Mouse (Mus musculus) embryo, embryonic 10 days (tissue): Measurements from ENCODE around the gene Gm7075.
A peak's percentile ranks its signal among the peaks of the same experiment; 100 is the strongest.
"Not testable (repeated sequence)": the region's sequence is repeated elsewhere in the genome, so short reads cannot be mapped to it uniquely, and the experiment has no call there.

ENCODE experiments used
- DNase-seq: peaks from one replicate; pipeline ENCODE4 v3.0.0-alpha.2; 2015; ENCODE audit warnings: low spot score

Gm7075 gene

DNA sequence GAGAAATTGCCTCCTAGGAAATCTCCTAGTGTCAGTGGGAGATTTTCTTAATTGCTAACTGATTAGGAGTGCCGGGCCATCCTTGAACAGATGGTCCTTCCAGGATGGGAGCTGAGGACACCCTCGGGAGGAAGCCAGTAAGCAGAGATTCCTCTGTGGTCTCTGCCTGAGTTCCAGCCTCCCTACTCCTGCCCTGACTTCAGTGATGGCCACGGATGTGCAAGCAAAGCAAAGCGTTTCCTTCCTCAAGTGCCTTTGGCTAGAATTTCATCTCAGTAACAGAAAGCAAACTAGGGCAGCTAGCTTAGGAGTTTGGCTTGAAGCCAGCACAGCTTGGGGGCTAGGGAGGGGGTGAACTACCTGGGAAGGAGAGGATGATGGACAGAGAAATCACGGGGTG lies 4.5 kb downstream of the Gm7075 start:
- no peak for DNase-seq

DNA sequence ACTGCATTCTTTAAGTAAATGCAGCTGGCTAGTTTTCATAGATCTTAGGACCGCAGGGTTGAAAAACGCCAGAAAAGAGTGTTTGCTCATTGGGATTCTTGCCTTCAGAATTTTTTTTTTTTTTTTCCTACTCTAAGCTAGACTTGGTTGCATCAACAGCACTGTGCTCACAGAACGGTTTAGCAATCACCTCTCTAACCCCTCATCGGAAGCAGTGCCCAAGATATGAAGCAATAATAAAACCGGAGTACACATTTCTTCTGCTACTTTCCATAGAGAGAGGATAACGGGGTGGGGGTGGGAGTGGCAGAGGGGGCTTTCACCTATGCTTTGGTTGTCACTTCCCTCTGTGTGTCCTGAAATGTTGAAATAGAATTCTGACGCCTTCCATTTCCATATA lies 5.7 kb downstream of the Gm7075 start:
- no peak for DNase-seq

DNA sequence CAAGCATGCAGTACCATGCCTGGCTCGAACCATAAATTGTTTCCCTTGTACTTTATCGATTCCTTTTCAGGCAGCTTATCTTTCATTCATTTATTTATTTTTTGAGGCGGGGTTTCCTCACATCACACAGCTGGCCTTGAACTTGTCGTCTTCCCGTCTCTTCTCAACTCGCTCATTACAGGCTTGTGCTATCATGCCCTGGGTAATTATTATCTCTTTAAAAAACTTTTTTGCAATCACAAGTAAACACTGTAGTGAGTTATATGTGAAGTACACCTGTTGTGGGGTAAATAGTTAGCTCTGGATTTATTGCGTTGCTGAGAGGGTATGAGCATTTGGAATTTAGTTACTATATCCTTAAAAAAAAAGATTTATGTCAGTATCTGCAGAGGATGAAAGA lies 6.3 kb downstream of the Gm7075 start:
- DNase-seq: no peak

DNA sequence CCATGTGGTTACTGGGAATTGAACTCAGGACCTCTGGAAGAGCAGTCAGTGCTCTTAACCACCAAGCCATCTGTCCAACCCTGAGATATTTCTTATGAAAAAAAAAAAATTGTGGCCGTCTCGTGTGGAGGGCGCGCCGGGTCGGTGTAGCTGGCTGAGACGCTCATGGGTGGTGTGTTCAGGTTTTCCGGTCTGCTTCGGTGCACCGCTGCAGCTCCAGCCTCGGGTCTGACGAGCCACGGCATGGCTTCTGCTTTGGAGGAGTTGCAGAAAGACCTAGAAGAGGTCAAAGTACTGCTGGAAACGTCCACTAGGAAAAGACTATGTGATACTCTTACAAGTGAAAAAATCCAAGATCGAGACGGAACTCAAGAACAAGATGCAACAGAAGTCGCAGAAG lies 8.8 kb downstream of the Gm7075 start:
- DNase-seq: no peak

DNA sequence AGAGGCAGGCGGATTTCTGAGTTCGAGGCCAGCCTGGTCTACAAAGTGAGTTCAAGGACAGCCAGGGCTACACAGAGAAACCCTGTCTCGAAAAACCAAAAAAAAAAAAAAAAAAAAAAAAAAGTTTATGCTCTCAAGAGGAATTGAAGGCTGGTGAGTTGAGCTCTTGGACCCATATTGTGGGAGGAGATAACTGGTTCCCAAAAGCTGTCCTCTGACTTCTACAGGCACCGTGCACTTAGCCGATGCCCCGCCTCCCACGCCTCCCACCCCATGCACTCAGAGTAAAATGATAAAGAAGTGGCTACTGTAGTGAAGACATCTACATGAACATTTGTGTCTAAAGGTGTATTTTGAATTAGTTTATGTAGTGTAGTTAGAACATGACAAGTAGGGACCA lies 9.9 kb downstream of the Gm7075 start:
- DNase-seq: not testable (repeated sequence)

DNA sequence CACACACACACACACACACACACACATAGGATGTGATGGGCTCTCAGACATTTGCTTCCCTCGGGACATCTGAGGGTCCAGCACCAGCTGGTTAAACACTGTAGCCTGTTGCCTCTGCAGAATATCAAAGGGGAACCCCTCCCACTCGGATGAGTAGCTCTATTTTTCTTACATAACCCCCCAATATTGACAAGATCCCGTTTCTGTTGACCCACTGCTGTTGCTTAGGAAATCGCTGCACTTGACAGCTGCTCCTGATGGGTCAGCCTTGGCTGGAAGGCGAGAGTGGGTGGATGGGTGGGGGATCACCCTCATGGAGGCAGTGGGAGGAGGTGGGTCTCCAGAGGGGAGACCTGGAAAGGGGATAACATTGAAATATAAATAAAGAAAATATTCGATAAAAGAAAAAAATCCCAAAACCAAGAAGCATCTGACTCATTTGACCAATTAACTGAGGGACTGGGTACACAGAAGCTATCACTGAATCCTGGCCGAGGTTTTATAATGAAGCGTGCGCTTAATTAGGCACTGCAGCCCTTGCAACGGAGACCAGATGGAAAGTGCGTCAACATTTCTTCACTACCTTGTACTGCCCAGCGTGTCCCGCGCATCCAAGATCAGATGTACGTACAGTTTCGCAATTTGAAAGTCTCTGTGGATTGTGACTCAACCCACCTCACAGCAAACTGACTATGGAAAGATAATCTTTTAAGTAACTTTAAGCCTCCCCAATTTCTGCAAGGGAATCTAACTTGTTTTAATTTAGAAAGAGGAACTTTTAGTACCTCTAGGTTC lies 11.2 kb downstream of the Gm7075 start:
- DNase-seq: peak; percentile 11

DNA sequence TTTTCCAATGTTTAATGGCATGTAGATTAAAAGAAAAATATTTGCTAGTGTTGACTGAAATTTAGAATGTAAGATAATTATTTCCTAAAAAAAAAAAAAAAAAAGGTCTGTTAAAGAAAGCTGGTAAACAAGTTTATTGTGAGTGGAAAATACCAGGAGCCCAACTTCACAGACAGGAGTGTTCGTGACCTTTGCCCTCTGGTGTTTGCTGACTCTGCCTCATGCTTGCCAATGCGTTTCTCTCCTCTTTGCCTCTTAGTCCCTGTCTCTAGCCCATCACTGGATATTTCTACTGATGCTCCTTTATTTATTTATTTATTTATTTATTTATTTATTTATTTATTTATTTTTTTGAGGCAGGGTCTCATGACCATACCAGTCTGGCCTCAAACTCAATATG lies 18.0 kb downstream of the Gm7075 start:
- DNase-seq: no peak

DNA sequence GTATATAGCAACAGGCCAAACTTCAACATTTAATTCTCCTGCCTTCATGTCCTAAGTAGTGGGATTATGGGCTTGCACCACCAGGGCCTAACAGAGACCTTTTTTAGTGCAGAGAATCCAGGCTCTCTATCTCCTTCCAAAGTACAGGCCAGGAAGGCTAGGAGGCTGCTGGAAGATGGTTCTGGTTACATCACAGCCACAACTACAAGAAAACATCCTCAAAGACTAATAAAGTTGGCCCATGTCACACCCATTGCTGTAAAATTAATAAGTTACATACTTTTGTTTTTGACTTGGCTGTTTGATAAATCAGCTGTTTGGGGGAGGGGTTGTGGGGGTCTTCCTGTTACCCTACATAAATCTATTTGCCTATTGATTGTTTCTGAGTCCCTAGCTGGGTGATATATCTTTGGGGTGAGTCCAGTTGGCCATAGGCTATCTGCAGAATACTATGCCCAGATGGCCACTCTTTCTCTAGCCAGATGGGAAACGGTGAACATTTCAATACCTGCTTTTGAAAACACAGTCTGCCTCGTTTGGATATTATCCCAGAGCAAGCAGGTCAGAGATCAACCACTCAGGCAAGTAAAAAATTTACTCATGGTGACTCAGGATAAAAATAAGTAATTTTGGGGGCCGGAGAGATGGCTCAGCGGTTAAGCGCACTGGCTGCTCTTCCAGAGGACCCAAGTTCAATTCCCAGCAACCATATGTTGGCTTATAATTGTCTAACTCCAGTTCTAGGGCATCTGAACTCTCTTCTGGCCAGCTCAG lies 18.7 kb downstream of the Gm7075 start:
- DNase-seq: no peak

DNA sequence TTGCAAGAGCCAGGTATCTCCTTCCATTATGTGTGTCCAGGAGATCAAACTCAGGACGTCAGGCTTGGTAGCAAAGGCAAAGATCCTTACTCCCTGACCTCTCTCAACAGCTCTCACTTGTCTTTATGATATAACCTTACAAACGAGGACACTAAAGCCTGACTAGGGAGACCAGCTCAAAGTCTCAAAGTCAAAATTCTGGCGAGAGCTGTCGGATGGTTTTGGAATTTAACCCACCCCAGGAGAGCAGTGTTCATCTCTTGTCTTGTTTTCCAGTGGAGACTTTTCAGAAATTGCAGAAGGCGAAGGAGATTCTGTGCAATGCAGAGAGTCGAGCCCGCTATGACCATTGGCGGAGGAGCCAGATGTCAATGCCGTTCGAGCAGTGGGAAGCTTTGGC lies 24.6 kb downstream of the Gm7075 start:
- no peak for DNase-seq

DNA sequence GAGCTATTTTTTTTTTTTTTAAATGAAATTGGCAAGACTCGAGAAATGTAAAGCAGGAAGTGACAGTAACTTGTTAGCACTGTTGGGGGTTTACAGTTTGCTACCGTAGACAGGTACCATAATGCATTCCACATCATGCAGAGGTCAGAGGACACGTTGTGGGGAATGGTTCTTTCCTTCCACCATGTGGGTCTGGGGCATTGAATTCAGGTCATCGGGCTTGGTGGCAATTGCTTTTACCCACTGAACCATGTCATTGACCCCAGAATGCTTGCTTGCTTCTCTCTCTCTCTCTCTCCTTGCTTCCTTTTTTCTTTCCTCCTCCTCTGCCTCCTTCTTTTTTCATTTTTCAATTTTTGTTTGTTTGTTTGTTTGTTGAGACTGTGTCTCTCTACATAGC lies 32.6 kb downstream of the Gm7075 start:
- no peak for DNase-seq

DNA sequence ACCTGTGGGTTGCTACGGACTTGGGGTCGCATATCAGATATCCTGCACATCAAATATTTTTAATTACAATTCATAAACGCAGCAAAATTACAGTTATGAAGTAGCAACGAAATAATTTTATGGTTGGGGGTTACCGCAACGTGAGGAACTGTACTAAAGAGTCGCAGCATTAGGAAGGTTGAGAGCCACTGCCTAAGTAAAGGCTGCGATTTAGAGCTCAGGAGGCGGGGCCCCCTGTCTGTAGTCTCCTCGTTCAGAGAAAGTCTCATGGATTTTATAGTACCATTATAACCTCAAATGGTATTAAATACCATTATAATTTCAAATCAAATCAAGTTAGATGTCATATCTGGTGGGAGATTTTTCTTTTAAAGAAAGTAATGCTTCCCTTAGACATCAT lies 34.6 kb downstream of the Gm7075 start:
- no peak for DNase-seq

DNA sequence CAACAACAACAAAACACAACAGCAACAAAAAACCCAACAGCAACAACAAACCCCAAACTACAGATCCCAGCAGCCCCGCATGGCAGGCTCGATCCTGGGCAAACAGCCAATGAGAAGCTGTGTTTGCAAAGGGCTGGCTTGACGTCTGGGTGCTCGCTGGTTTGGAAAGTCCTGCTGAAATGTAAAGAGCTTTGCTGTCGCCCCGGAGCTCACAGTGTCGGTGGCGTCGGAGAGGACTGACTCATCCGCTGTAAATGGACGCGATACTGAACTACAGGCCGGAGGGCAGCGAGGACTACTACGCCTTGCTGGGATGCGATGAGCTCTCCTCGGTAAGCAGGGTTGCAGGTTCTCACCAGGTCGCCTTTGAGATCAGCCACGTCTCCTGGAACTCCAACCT lies 35.1 kb downstream of the Gm7075 start:
- DNase-seq: peak; percentile 90

DNA sequence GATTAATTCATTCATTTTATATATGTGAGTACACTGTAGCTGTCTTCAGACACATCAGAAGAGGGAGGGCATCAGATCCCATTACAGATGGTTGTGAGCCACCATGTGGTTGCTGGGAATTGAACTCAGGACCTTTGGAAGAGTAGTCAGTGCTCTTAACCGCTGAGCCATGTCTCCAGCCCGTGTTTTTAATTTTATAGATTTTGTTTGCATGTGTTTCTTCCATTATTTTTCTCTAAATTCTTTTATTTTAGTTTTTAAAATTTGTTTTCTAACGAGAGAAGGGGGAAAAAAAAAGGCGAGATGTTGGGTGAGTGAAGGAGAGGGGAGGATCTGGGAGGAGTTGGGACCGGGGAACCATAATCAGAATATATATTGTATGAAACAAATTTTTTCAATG lies 35.7 kb downstream of the Gm7075 start:
- DNase-seq: not testable (repeated sequence)

DNA sequence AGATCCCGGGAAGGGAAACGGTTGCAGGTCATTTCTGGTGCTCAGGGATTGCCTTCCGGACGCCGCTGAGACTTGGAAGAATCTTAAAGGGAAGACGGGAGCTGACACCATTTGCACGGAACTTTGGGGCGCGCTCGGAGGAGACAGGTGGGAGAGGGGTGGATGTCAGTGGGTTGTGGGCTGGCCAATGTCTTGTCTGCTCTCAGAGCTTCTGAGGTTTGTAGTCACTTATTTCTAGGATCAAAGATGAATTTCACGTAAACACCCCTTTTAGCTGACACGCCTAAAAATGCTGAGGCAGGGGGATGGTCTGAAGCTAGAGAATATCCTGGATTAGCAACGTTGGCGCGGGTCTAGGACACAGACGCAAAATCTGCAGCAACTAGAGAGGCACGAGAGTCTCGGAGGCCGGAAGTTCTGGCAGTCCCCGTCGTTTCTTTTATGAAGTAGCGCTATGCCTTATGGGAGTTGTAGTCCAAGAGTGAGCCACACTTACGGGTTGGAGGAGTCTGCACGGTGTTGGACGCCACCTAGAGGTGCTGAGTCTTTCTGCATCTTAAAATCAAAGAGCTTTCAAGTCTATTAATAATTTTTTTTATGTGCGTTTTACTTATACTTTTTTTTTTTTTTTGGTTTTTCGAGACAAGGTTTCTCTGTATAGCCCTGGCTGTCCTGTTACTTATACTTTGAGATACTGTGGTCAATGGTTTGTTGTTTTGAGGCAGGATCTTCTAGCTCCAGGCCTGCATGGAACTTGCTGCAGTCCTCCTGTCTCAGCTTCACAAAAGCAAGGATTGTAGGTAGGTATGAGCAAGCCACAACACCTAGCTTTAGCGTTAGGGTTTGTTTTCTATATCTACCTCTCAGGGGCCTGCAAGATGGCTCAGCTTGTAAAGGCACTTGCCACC lies 39.0 kb downstream of the Gm7075 start, which contains the start of gene Dnajc12:
Gene Dnajc12, plus strand, starts transcription at position 72 of the 908 bp plus-strand sequence.
- peak; percentile 99 for DNase-seq

DNA sequence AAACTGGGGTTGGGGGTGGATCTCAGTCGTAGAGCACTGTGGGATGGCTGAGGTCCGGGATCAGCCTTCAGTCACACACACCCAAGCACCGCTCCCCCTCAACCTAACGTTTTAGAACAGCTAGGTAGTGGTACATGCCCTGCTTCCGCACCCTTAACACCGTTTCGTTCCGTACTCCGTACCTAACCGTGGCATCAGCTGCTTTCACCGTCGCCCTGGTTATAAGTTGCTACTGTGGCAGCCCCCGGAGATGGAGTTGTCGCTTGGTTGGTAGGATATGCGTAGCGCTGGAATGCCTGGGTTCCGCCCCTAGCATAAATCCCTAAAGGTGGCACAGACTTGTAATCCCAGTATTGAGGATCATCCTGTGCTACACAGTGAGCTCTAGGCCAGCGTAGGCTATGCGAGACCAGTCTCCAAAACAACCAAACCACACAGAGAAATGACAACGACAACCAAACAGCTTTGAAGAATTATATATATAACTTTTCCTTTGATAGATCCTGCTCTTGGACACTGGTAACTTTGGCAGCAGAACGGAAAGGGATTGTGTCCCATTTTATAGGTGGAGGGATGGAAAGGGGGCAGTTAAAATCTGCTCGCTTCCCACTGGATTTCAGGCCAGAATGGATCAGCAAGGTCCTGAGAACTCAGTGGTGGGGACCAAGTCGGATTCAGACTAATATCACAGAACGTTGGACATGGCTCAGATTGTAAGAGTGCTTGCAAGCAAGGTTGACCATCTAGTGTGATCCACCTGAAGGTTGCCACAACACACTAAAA lies 39.9 kb downstream of the Gm7075 start, which contains the start of gene Sirt1:
Gene Sirt1, minus strand, starts transcription at position 207 of the 783 bp plus-strand sequence.
- peak; percentile 17 for DNase-seq

DNA sequence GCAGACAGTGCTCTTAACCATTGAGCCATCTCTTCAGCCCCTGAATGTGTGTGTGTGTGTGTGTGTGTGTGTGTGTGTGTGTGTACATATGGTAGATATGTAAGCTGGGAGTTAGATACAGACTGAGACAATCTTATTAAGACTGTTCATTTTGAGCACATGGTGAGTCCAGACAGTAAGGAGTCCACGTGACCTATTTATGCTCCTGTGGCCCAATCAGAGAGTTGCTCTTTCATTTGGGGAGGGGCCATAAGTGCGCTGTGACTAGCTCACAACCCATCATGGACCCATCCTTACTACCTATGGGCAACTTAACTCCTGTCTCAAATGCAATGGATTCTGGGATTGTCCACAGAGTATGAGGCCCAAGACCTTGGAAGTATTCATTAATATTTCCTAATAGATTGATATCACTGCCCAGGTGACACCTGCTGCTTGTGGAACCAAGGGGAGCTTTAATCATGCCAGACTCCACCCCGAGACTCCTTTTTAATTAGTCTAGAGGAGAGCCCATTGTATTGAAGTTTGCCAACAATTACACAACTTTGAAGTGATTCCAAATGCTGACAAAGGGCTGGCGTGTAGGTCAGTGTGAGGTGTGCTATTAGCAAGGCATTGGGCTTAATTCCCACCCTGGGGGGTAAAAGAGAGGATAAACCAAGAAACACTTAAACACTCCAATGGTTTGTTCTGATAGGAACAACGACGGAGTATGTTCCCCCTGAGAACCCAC lies 42.5 kb downstream of the Gm7075 start:
- no peak for DNase-seq

DNA sequence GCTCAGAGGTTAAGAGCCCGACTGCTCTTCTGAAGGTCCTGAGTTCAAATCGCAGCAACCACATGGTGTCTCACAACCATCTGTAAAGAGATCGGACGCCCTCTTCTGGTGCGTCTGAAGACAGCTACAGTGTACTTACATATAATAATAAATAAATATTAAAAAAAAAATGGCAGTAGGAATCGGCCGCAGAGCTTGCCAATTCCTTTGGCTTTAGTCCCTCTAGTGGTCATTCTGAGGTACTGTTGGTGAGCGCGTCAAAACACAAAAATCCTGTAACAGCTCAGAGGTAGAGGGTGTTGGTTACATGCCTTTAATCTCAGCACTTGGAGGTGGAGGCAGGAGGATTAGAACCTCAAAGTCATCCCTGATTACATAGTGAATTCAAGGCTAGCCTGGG lies 44.1 kb downstream of the Gm7075 start:
- peak; percentile 66 for DNase-seq

DNA sequence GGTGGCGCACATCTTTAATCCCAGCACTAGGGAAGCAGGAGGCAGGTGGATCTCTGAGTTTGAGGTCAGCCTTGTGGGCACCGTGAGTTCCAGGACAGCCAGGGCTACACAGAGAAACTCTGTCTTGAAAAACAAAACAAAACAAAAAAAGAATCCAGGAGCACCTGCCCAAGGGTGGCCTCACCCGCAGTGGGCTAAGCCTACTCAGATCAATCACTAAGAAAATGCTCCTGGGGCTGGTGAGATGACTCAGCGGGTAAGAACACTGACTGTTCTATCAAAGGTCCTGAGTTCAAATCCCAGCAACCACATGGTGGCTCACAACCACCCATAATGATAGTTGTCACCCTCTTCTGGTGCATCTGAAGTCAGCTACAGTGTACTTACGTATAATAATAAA lies 45.3 kb downstream of the Gm7075 start:
- no peak for DNase-seq
